ENCODE assay signal across 11 mouse cellular contexts in genomic region chr11:103312655-103313255, GRCm38 (mm10). TPM values are rescaled to one million over a fixed set of nuclear protein-coding genes. Genes with fewer than 3 reads are reported as not detected.
DNase-seq lines count a peak whose midpoint lies in the region; ATAC-seq and TF ChIP-seq lines count a peak whose summit lies in the region.
"Had no signal": no experiment of that assay in that cellular context is flagged by ENCODE, and none has a peak within 500 bp of the region (broad histone marks: within the 10 kb centered on the region; RNA-seq: fewer than 3 reads in every experiment).

No protein-coding gene starts in this region.

- ATAC-seq in kidney, postnatal 0 days (replicated peaks; ENCODE audit: low FRiP score, low read depth) = no peak
- ATAC-seq in embryonic facial prominence, embryonic 13.5 days (ENCODE audit: insufficient number of reproducible peaks, insufficient read depth, low FRiP score, low TSS enrichment, low read depth) = no peak

- H3K9ac ChIP-seq in kidney, postnatal 0 days (ENCODE audit: low read depth, low read length) = no peak overlapping the region
- H3K9ac ChIP-seq in embryonic facial prominence, embryonic 13.5 days = no peak overlapping the region
- H3K9ac ChIP-seq: liver, embryonic 14.5 days had no signal

- no peaks in the 10 kb centered on the region for H3K36me3 ChIP-seq in kidney, postnatal 0 days (ENCODE audit: insufficient read depth, low read length)
- H3K36me3 ChIP-seq in embryonic facial prominence, embryonic 13.5 days = no peaks in the 10 kb centered on the region

- no peak for TF ChIP-seq CTCF in gastrocnemius, adult 2 months (IDR thresholded peaks at IDR 0.05)
- no peak for TF ChIP-seq CTCF in kidney, postnatal 0 days (IDR thresholded peaks at IDR 0.05; ENCODE audit: low read depth)

- no peaks in the 10 kb centered on the region for H3K27me3 ChIP-seq in kidney, postnatal 0 days (ENCODE audit: insufficient read depth, low read length)
- no peaks in the 10 kb centered on the region for H3K27me3 ChIP-seq in embryonic facial prominence, embryonic 13.5 days

- intact Hi-C loops in gastrocnemius, adult 2 months (cut with DNase I) = no loop called here
- intact Hi-C loops in gastrocnemius, postnatal 14 days (cut with DNase I; ENCODE audit: low total_unique reads) = no loop called here

- no peaks in the 10 kb centered on the region for H3K9me3 ChIP-seq in kidney, postnatal 0 days (replicated peaks; ENCODE audit: low read length)
- no peaks in the 10 kb centered on the region for H3K9me3 ChIP-seq in embryonic facial prominence, embryonic 13.5 days

- peak; percentile 6 for DNase-seq in gastrocnemius, adult 2 months
- DNase-seq in gastrocnemius, postnatal 14 days = no peak
- DNase-seq in kidney, postnatal 0 days (ENCODE audit: low spot score) = no peak
- no peak for DNase-seq in kidney, postnatal 14 days
- peak; percentile 50 for DNase-seq in retina, embryonic 14.5 days (ENCODE audit: low spot score)
- no peak for DNase-seq in right cerebral cortex, postnatal 25 days
- no peak for DNase-seq in gastrocnemius, adult 18-20 months (ENCODE audit: low spot score)
- DNase-seq: right cerebral cortex, adult 18-20 months had no signal

- H3K4me2 ChIP-seq in kidney, postnatal 0 days (ENCODE audit: low read length) = no peak overlapping the region; the same call in 1 of the 2 replicates
- peak overlapping the region; percentile 74 for H3K4me2 ChIP-seq in embryonic facial prominence, embryonic 13.5 days

- 43% methylated on average over 8 of the region's 8 CpGs for WGBS in kidney, postnatal 0 days
- WGBS in embryonic facial prominence, embryonic 13.5 days = 40% methylated on average over 8 of the region's 8 CpGs

- no peak overlapping the region for H3K4me3 ChIP-seq in gastrocnemius, adult 2 months
- no peak overlapping the region for H3K4me3 ChIP-seq in kidney, postnatal 0 days (replicated peaks; ENCODE audit: low read depth, low read length)
- H3K4me3 ChIP-seq in embryonic facial prominence, embryonic 13.5 days = no peak overlapping the region

- H3K4me1 ChIP-seq in kidney, postnatal 0 days (replicated peaks; ENCODE audit: insufficient read depth, low read length) = peaks cover 13% of the 10 kb centered on the region
- H3K4me1 ChIP-seq in embryonic facial prominence, embryonic 13.5 days = peaks cover 21% of the 10 kb centered on the region

- peak overlapping the region; percentile 81 for H3K27ac ChIP-seq in gastrocnemius, adult 2 months
- H3K27ac ChIP-seq in kidney, postnatal 0 days = peak overlapping the region; percentile 78
- H3K27ac ChIP-seq in embryonic facial prominence, embryonic 13.5 days = peak overlapping the region; percentile 96
- H3K27ac ChIP-seq: hindbrain, embryonic 14.5 days; liver, embryonic 14.5 days had no signal

RNA-seq across cellular contexts. Expression of gene Map3k14, which starts 45.5 kb away (rescaled TPM):
- total RNA-seq in gastrocnemius, adult 2 months (2021) = 1 to 10 TPM; 4.1 to 4.2 TPM
- 1 to 10 TPM; 2.2 to 2.3 TPM for total RNA-seq in gastrocnemius, postnatal 14 days (2021)
- 3.2 and 3.8 TPM in 2 replicates for polyA plus RNA-seq in kidney, postnatal 0 days (2015; fragmentation: Nextera tagmentation; extraction: Ambion mirVana)
- 4.4 and 5.5 TPM in 2 replicates for polyA plus RNA-seq in embryonic facial prominence, embryonic 13.5 days (2015; fragmentation: Nextera tagmentation; extraction: Ambion mirVana)
- total RNA-seq in gastrocnemius, adult 18-20 months (2021) = 1 to 10 TPM; 3.2 to 4.0 TPM

RNA-seq across cellular contexts. Expression of gene Arhgap27, which starts 50.7 kb away (rescaled TPM):
- 1 to 10 TPM; 6.0 to 8.8 TPM for total RNA-seq in gastrocnemius, adult 2 months (2021)
- 10 to 100 TPM in 1 of 2 experiments, 1 to 10 TPM in 1; 7.5 to 13.5 TPM for total RNA-seq in gastrocnemius, postnatal 14 days (2021)
- polyA plus RNA-seq in kidney, postnatal 0 days (2015; fragmentation: Nextera tagmentation; extraction: Ambion mirVana) = 15.9 and 16.6 TPM in 2 replicates
- polyA plus RNA-seq in embryonic facial prominence, embryonic 13.5 days (2015; fragmentation: Nextera tagmentation; extraction: Ambion mirVana) = 6.8 and 7.2 TPM in 2 replicates
- total RNA-seq in gastrocnemius, adult 18-20 months (2021) = 1 to 10 TPM; 6.1 to 6.8 TPM

Comparison
In these comparisons a context has a peak if more than half of its experiments do, and no peak if none do; other contexts are left out.
1. DNase-seq: peak in gastrocnemius, adult 2 months (single experiment) and retina, embryonic 14.5 days (single experiment); none in gastrocnemius, postnatal 14 days (single experiment), kidney, postnatal 0 days (single experiment), kidney, postnatal 14 days (single experiment), right cerebral cortex, postnatal 25 days (single experiment) and gastrocnemius, adult 18-20 months (single experiment).
2. Peak in every context shown above with its lines, with median percentiles within 50 percentile points of each other: H3K27ac ChIP-seq.